Mouse (Mus musculus) midbrain, embryonic 11.5 days (tissue): ENCODE measurements at regions not wholly inside any gene's neighbourhood (a gene's known extent, or its start where the extent isn't known, plus 50 kb on each side); places are given as distances from the start of the nearest gene placed in this dataset.
"Not testable (repeated sequence)": the region's sequence is repeated elsewhere in the genome, so short reads cannot be mapped to it uniquely, and the experiment has no call there.

Experiments used
- ATAC-seq: fragments of 200-750 bp; cut with Nextera tagmentation; 2 replicates; pipeline ENCODE4 v1.8.0; 2017; ENCODE audit warnings: moderate TSS enrichment, moderate library complexity; ENCODE audit not compliant: low FRiP score
- DNase-seq: peaks from one replicate; pipeline ENCODE4 v3.0.0; 2015; ENCODE audit warnings: low spot score; ENCODE audit errors: missing footprints
- H3K27ac ChIP-seq: fragments of 300-500 bp; sonication (generic); 2 replicates; pipeline ENCODE4 v1.5.1; 2014; ENCODE audit warnings: low read depth, low read length
- H3K27me3 ChIP-seq: fragments of 300-500 bp; sonication (generic); 2 replicates; pipeline ENCODE4 v1.6.1; 2014; ENCODE audit warnings: mild to moderate bottlenecking, low read length, moderate library complexity, mixed read lengths; ENCODE audit not compliant: control insufficient read depth, insufficient read depth
- H3K36me3 ChIP-seq: fragments of 300-500 bp; sonication (generic); 2 replicates; pipeline ENCODE4 v1.6.1; 2014; ENCODE audit warnings: mild to moderate bottlenecking, low read length, moderate library complexity, mixed read lengths; ENCODE audit not compliant: control insufficient read depth, insufficient read depth
- H3K4me1 ChIP-seq: fragments of 300-500 bp; sonication (generic); 2 replicates; pipeline ENCODE4 v1.6.1; 2014; ENCODE audit warnings: low read length; ENCODE audit not compliant: control insufficient read depth, insufficient read depth
- H3K4me2 ChIP-seq: fragments of 300-500 bp; sonication (generic); 2 replicates; pipeline ENCODE4 v1.6.1; 2014; ENCODE audit warnings: mild to moderate bottlenecking, moderate library complexity
- H3K4me3 ChIP-seq: fragments of 300-500 bp; sonication (generic); 2 replicates; pipeline ENCODE4 v1.5.1; 2014; ENCODE audit warnings: low read depth, low read length
- H3K9ac ChIP-seq: fragments of 300-500 bp; sonication (generic); 2 replicates; pipeline ENCODE4 v1.6.1; 2014; ENCODE audit warnings: low read length
- H3K9me3 ChIP-seq: fragments of 300-500 bp; sonication (generic); 2 replicates; pipeline ENCODE4 v1.6.1; 2016; ENCODE audit warnings: low read length; ENCODE audit not compliant: control insufficient read depth
- WGBS: fragments of 180-500 bp; shearing (Covaris S2); extraction: QIAGEN DNeasy Blood & Tissue Kit; methylation state at CpG from one replicate; pipeline ENCODE4 v1.1.7; 2014; 5-methylcytosine and 5-hydroxymethylcytosine counted together

GRCm38 (mm10) chr1:189532834-189533233 is 130.8 kb upstream of the Kcnk2 start:
- H3K36me3 ChIP-seq, result no peaks in the 10 kb centered on the region
- WGBS, result 93% methylated on average over 2 of the region's 2 CpGs
- no peaks in the 10 kb centered on the region for H3K9me3 ChIP-seq
- no peak overlapping the region for H3K9ac ChIP-seq
- H3K27ac ChIP-seq, result no peak overlapping the region
- DNase-seq, result no peak
- H3K27me3 ChIP-seq, result no peaks in the 10 kb centered on the region
- no peaks in the 10 kb centered on the region for H3K4me1 ChIP-seq
- no peak overlapping the region for H3K4me3 ChIP-seq
- H3K4me2 ChIP-seq, result no peak overlapping the region
- no peak for ATAC-seq

GRCm38 (mm10) chr1:189526329-189526728 is 124.3 kb upstream of the Kcnk2 start:
- Histone ChIP-seq H3K4me3 (no peak overlapping the region), H3K9ac (no peak overlapping the region), H3K9me3 (no peaks in the 10 kb centered on the region), H3K4me2 (no peak overlapping the region), H3K4me1 (no peaks in the 10 kb centered on the region), H3K36me3 (no peaks in the 10 kb centered on the region), H3K27me3 (no peaks in the 10 kb centered on the region), H3K27ac (no peak overlapping the region)
- no peak for DNase-seq
- no peak for ATAC-seq
- 93% methylated on average over 5 of the region's 5 CpGs for WGBS

GRCm38 (mm10) chr1:189515476-189515875 is 113.4 kb upstream of the Kcnk2 start:
- Histone ChIP-seq H3K4me1 (no peaks in the 10 kb centered on the region), H3K9me3 (no peaks in the 10 kb centered on the region), H3K36me3 (no peaks in the 10 kb centered on the region), H3K27me3 (no peaks in the 10 kb centered on the region), H3K4me2 (no peak overlapping the region), H3K27ac (no peak overlapping the region), H3K9ac (no peak overlapping the region), H3K4me3 (no peak overlapping the region)
- 86% methylated on average over 7 of the region's 7 CpGs for WGBS
- DNase-seq, result no peak
- ATAC-seq, result no peak

- H3K4me1 ChIP-seq, result no peaks in the 10 kb centered on the region
- no peak overlapping the region for H3K27ac ChIP-seq
Measured at GRCm38 (mm10) chr1:189513358-189513757, 111.3 kb upstream of the Kcnk2 start.

GRCm38 (mm10) chr1:189507301-189507700 is 105.2 kb upstream of the Kcnk2 start:
- not testable (repeated sequence) for H3K4me2 ChIP-seq, DNase-seq, H3K4me1 ChIP-seq

More at GRCm38 (mm10) chr1:189513358-189513757, 111.3 kb upstream of the Kcnk2 start:
- DNase-seq (no peak), ATAC-seq (no peak)
- H3K9ac ChIP-seq, result no peak overlapping the region
- H3K4me2 ChIP-seq, result no peak overlapping the region
- peaks cover 4% of the 10 kb centered on the region; the same call in 1 of the 2 replicates for H3K9me3 ChIP-seq
- no peaks in the 10 kb centered on the region for H3K27me3 ChIP-seq
- H3K4me3 ChIP-seq, result no peak overlapping the region
- no peaks in the 10 kb centered on the region for H3K36me3 ChIP-seq
- WGBS, result 71% methylated on average over 4 of the region's 4 CpGs

GRCm38 (mm10) chr1:189499703-189500102 is 97.6 kb upstream of the Kcnk2 start:
- H3K27me3 ChIP-seq, result no peaks in the 10 kb centered on the region
- no peaks in the 10 kb centered on the region for H3K9me3 ChIP-seq
- peaks cover 2% of the 10 kb centered on the region; the same call in 1 of the 2 replicates for H3K4me1 ChIP-seq
- H3K4me3 ChIP-seq, result no peak overlapping the region
- DNase-seq (no peak), ATAC-seq (no peak)
- no peak overlapping the region for H3K4me2 ChIP-seq
- H3K9ac ChIP-seq, result no peak overlapping the region
- no peak overlapping the region for H3K27ac ChIP-seq
- no peaks in the 10 kb centered on the region for H3K36me3 ChIP-seq
- 86% methylated on average over 3 of the region's 3 CpGs for WGBS

More at GRCm38 (mm10) chr1:189507301-189507700, 105.2 kb upstream of the Kcnk2 start:
- 79% methylated on average over 1 of the region's 1 CpGs for WGBS
- not testable (repeated sequence) for H3K27ac ChIP-seq, H3K36me3 ChIP-seq, H3K9ac ChIP-seq, ATAC-seq, H3K27me3 ChIP-seq, H3K9me3 ChIP-seq, H3K4me3 ChIP-seq

GRCm38 (mm10) chr1:189499141-189499540 is 97.1 kb upstream of the Kcnk2 start:
- no peak for ATAC-seq
- H3K9me3 ChIP-seq, result no peaks in the 10 kb centered on the region
- no peaks in the 10 kb centered on the region for H3K36me3 ChIP-seq
- H3K4me3 ChIP-seq, result no peak overlapping the region
- no peaks in the 10 kb centered on the region for H3K27me3 ChIP-seq
- no peak overlapping the region for H3K27ac ChIP-seq
- H3K4me1 ChIP-seq, result peaks cover 2% of the 10 kb centered on the region; the same call in 1 of the 2 replicates
- no peak for DNase-seq
- no peak overlapping the region for H3K4me2 ChIP-seq
- 72% methylated on average over 4 of the region's 4 CpGs for WGBS
- H3K9ac ChIP-seq, result no peak overlapping the region

GRCm38 (mm10) chr1:189497031-189497430 is 95.0 kb upstream of the Kcnk2 start:
- H3K27ac ChIP-seq, result no peak overlapping the region
- H3K27me3 ChIP-seq, result no peaks in the 10 kb centered on the region
- H3K36me3 ChIP-seq, result no peaks in the 10 kb centered on the region
- ATAC-seq (no peak), DNase-seq (no peak)
- no peak overlapping the region for H3K4me2 ChIP-seq
- H3K9me3 ChIP-seq, result no peaks in the 10 kb centered on the region
- 88% methylated on average over 9 of the region's 9 CpGs for WGBS
- no peak overlapping the region for H3K4me3 ChIP-seq
- no peak overlapping the region for H3K9ac ChIP-seq
- H3K4me1 ChIP-seq, result peaks cover 2% of the 10 kb centered on the region; the same call in 1 of the 2 replicates

- Histone ChIP-seq H3K36me3 (no peaks in the 10 kb centered on the region), H3K9me3 (no peaks in the 10 kb centered on the region), H3K4me1 (peaks cover 2% of the 10 kb centered on the region; the same call in 1 of the 2 replicates), H3K27me3 (no peaks in the 10 kb centered on the region), H3K4me2 (no peak overlapping the region), H3K27ac (no peak overlapping the region), H3K4me3 (no peak overlapping the region), H3K9ac (no peak overlapping the region)
- 81% methylated on average over 11 of the region's 11 CpGs for WGBS
- DNase-seq, result no peak
- no peak for ATAC-seq
Measured at GRCm38 (mm10) chr1:189495386-189496150, 93.5 kb upstream of the Kcnk2 start.
